Mouse (Mus musculus): ENCODE measurements around the gene Allc. TPM values are rescaled to one million over a fixed set of nuclear protein-coding genes. Genes with fewer than 3 reads are reported as not detected.

The Allc gene
- total and polyA plus RNA-seq, 3 experiments, result 0.85 to 2.2 TPM; not detected in 1

DNA sequence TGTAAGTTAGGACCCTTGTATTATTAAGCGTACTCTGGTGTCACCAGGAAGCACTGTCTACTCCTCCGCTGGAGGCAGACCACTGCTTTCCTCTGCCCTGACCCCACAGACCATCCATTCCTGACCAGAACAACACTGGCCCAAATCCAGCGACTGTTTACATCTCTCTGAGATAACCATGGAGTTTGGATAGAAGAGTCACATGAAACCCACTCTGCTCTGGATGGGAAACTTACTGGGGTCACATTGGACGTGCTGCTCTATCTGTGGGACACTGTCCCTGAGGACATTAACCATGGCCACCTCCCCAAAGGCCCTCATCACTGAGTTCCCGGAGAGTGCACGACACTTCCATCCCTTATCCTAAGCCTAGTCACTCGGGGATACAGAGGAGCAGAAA lies 43.1 kb upstream of the Allc start:
- no peaks in the 10 kb centered on the region for H3K79me2 ChIP-seq (ENCODE audit: control insufficient read depth, insufficient read depth, low read length, poor library complexity)
- TF ChIP-seq MAZ (IDR thresholded peaks at IDR 0.05; ENCODE audit: low read depth, low read length) (no peak), MYC (IDR thresholded peaks at IDR 0.05; ENCODE audit: low read depth, low read length) (no peak), TCF12 (IDR thresholded peaks at IDR 0.05; ENCODE audit: low read depth, low read length) (no peak), CTCF (IDR thresholded peaks at IDR 0.05 in 2 of 3, conservative IDR thresholded peaks at IDR 0.05 in 1 of 3; ENCODE audit: control insufficient read depth in 1 of 3, insufficient read depth in 1 of 3, low read depth in 2 of 3, low read length in 3 of 3, poor library complexity in 1 of 3, severe bottlenecking in 1 of 3) (no peak), GABPA (IDR thresholded peaks at IDR 0.05; ENCODE audit: low read depth, low read length) (no peak), ZMIZ1 (IDR thresholded peaks at IDR 0.05; ENCODE audit: low read depth, low read length) (no peak), POLR2AphosphoS2 (IDR thresholded peaks at IDR 0.05; ENCODE audit: low read length) (no peak), MAX (IDR thresholded peaks at IDR 0.05; ENCODE audit: low read length) (no peak), ZNF384 (IDR thresholded peaks at IDR 0.05; ENCODE audit: low read depth, low read length) (no peak), E2F4 (IDR thresholded peaks at IDR 0.05; ENCODE audit: borderline replicate concordance, low read depth, low read length) (no peak), ZKSCAN1 (IDR thresholded peaks at IDR 0.05; ENCODE audit: low read depth, low read length) (no peak), EP300 (IDR thresholded peaks at IDR 0.05; ENCODE audit: low read depth in 1 of 2, low read length in 2 of 2) (no peak), GATA1 (IDR thresholded peaks at IDR 0.05; ENCODE audit: low read depth, low read length) (no peak), MYB (IDR thresholded peaks at IDR 0.05; ENCODE audit: low read depth, low read length) (no peak), RAD21 (IDR thresholded peaks at IDR 0.05; ENCODE audit: low read depth, low read length) (no peak), JUND (IDR thresholded peaks at IDR 0.05; ENCODE audit: low read depth, low read length) (no peak), KAT2A (conservative IDR thresholded peaks at IDR 0.05; ENCODE audit: low read depth, low read length) (no peak), RCOR1 (IDR thresholded peaks at IDR 0.05; ENCODE audit: low read depth, low read length) (no peak), MAFK (IDR thresholded peaks at IDR 0.05; ENCODE audit: borderline replicate concordance, low read depth, low read length) (no peak), POLR2AphosphoS5 (IDR thresholded peaks at IDR 0.05; ENCODE audit: borderline replicate concordance, low read depth, low read length) (no peak)
- no peaks in the 10 kb centered on the region for H3K9me3 ChIP-seq (replicated peaks; ENCODE audit: insufficient read depth, low read length)
- no peak overlapping the region for H3K4me3 ChIP-seq (ENCODE audit: control insufficient read depth in 1 of 2, insufficient read depth in 1 of 2, low read depth in 2 of 2, low read length in 2 of 2)
- H3K9ac ChIP-seq (ENCODE audit: control insufficient read depth, low read depth, low read length, poor library complexity, severe bottlenecking), result no peak overlapping the region
- H3K36me3 ChIP-seq (ENCODE audit: control insufficient read depth in 1 of 2, insufficient read depth in 2 of 2, low read length in 2 of 2), result peaks cover 0 to 22% of the 10 kb centered on the region in 2 experiments; a peak in 3 of 4 replicates
- no peak for DNase-seq (ENCODE audit: low read depth, low spot score)
- H3K27me3 ChIP-seq (ENCODE audit: control insufficient read depth in 1 of 2, insufficient read depth in 2 of 2, low read length in 2 of 2), result no peaks in the 10 kb centered on the region
- H3K4me1 ChIP-seq (ENCODE audit: control insufficient read depth in 1 of 2, insufficient read depth in 2 of 2, low read length in 2 of 2), result peaks cover 2 to 34% of the 10 kb centered on the region in 2 experiments; a peak in 3 of 4 replicates
- no peak overlapping the region for H3K27ac ChIP-seq (ENCODE audit: control insufficient read depth, low read depth, low read length)

DNA sequence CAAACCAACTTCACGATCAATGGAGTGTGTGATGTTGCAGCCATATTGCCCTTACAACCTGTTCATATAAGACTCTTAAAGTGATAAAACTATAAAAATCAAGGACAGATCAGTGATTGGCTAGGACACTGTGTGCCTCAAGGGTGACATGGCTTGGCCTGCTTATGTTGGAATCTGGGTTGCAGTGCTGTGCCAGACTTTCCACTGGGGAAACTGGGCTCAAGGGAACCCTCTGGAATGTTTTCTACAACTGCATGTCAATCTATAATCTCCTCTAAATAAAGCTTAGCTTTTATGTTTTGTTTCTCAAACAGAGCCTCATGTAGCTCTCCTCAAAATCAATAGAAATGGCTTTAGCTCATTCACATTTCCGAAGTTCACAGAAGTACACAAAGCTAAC lies 41.9 kb upstream of the Allc start:
- no peak overlapping the region for H3K27ac ChIP-seq (ENCODE audit: control insufficient read depth, low read depth, low read length)
- H3K4me3 ChIP-seq (ENCODE audit: control insufficient read depth in 1 of 2, insufficient read depth in 1 of 2, low read depth in 2 of 2, low read length in 2 of 2), result no peak overlapping the region
- no peaks in the 10 kb centered on the region for H3K79me2 ChIP-seq (ENCODE audit: control insufficient read depth, insufficient read depth, low read length, poor library complexity)
- DNase-seq (ENCODE audit: low read depth, low spot score), result peak; percentile 9
- TF ChIP-seq NELFE (IDR thresholded peaks at IDR 0.05; ENCODE audit: low read depth, low read length) (no peak), MAZ (IDR thresholded peaks at IDR 0.05; ENCODE audit: low read depth, low read length) (no peak), CTCF (IDR thresholded peaks at IDR 0.05 in 2 of 3, conservative IDR thresholded peaks at IDR 0.05 in 1 of 3; ENCODE audit: control insufficient read depth in 1 of 3, insufficient read depth in 1 of 3, low read depth in 2 of 3, low read length in 3 of 3, poor library complexity in 1 of 3, severe bottlenecking in 1 of 3) (no peak), POLR2AphosphoS5 (IDR thresholded peaks at IDR 0.05; ENCODE audit: borderline replicate concordance, low read depth, low read length) (no peak), ETS1 (IDR thresholded peaks at IDR 0.05; ENCODE audit: low read depth, low read length) (no peak), KAT2A (conservative IDR thresholded peaks at IDR 0.05; ENCODE audit: low read depth, low read length) (no peak), NRF1 (IDR thresholded peaks at IDR 0.05; ENCODE audit: insufficient read depth, low read depth, low read length, poor library complexity, severe bottlenecking) (no peak), ZMIZ1 (IDR thresholded peaks at IDR 0.05; ENCODE audit: low read depth, low read length) (no peak), POLR2AphosphoS2 (IDR thresholded peaks at IDR 0.05; ENCODE audit: low read length) (no peak), EP300 (IDR thresholded peaks at IDR 0.05; ENCODE audit: low read depth in 1 of 2, low read length in 2 of 2) (no peak), MEF2A (IDR thresholded peaks at IDR 0.05; ENCODE audit: extremely low read depth, insufficient replicate concordance, low read depth, low read length, poor library complexity, severe bottlenecking) (no peak), USF1 (IDR thresholded peaks at IDR 0.05; ENCODE audit: low read depth, low read length) (no peak), ELF1 (IDR thresholded peaks at IDR 0.05; ENCODE audit: low read depth, low read length) (no peak), MAFK (IDR thresholded peaks at IDR 0.05; ENCODE audit: borderline replicate concordance, low read depth, low read length) (no peak)
- peaks cover 0 to 14% of the 10 kb centered on the region in 2 experiments; a peak in 2 of 4 replicates for H3K36me3 ChIP-seq (ENCODE audit: control insufficient read depth in 1 of 2, insufficient read depth in 2 of 2, low read length in 2 of 2)
- no peaks in the 10 kb centered on the region for H3K9me3 ChIP-seq (replicated peaks; ENCODE audit: insufficient read depth, low read length)
- H3K27me3 ChIP-seq (ENCODE audit: control insufficient read depth in 1 of 2, insufficient read depth in 2 of 2, low read length in 2 of 2), result no peaks in the 10 kb centered on the region
- H3K9ac ChIP-seq (ENCODE audit: control insufficient read depth, low read depth, low read length, poor library complexity, severe bottlenecking), result no peak overlapping the region
- peaks cover 2 to 42% of the 10 kb centered on the region in 2 experiments; a peak in 3 of 4 replicates for H3K4me1 ChIP-seq (ENCODE audit: control insufficient read depth in 1 of 2, insufficient read depth in 2 of 2, low read length in 2 of 2)

Data from MEL (cell line).